Mouse (Mus musculus) stomach, postnatal 0 days (tissue): Measurements from ENCODE around the gene 4921517D22Rik.

Experiments used
- CTCF ChIP-seq: IDR thresholded peaks from 2 replicates; pipeline ENCODE4 v1.5.1; 2016; ENCODE audit warnings: antibody characterized with exemption, low read depth, mild to moderate bottlenecking, moderate library complexity
- EP300 ChIP-seq: optimal IDR thresholded peaks from 2 replicates; pipeline ENCODE3; 2016; ENCODE audit warnings: antibody characterized with exemption

DNA sequence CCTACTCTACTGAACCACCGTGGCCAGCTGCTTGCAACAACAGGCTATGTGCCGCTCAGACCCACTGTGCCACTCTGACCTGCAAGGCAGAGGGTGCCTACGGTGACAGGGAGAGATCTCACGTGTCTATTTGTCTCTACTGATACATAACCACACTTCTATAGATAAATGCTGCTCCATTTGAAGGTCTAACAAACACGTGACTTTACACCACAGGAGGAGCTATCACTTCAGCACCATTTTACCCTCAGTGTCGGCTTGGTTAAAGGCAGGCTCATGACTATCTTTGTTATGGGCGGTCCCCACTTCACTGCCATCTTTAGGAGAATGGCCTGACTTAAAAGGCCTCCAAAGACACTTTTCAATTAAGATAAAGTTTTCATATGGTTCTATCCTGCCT lies 11.3 kb downstream of the 4921517D22Rik start:
- TF ChIP-seq EP300 = no peak
- no peak for TF ChIP-seq CTCF
